Mouse (Mus musculus): ENCODE results near the gene Paqr8.

Gene Paqr8

GRCm38 (mm10) chr1:20890404-20890921, at the start of gene Paqr8:
Gene Paqr8 (plus strand): TSS chr1:20890606.
- peak; percentile 89 to 91 for DNase-seq

- DNase-seq, result no peak
Measured at GRCm38 (mm10) chr1:20856924-20857902, 33.2 kb upstream of the Paqr8 start.

- no peak for DNase-seq
Measured at GRCm38 (mm10) chr1:20860775-20861174, 29.6 kb upstream of the Paqr8 start.

GRCm38 (mm10) chr1:20861865-20862264, 28.5 kb upstream of the Paqr8 start:
- DNase-seq, result no peak

GRCm38 (mm10) chr1:20863452-20864172, 26.8 kb upstream of the Paqr8 start:
- DNase-seq, result peak; percentile 56 to 75

- DNase-seq, result no peak
Measured at GRCm38 (mm10) chr1:20867241-20867902, 23.0 kb upstream of the Paqr8 start.

- no peak for DNase-seq
Measured at GRCm38 (mm10) chr1:20868036-20868435, 22.4 kb upstream of the Paqr8 start.

GRCm38 (mm10) chr1:20870887-20871286, 19.5 kb upstream of the Paqr8 start:
- DNase-seq, result peak in 1 of 2 experiments; percentile 8

GRCm38 (mm10) chr1:20872496-20872895, 17.9 kb upstream of the Paqr8 start:
- DNase-seq, result no peak

- no peak for DNase-seq
Measured at GRCm38 (mm10) chr1:20874061-20874460, 16.3 kb upstream of the Paqr8 start.

- DNase-seq, result no peak
Measured at GRCm38 (mm10) chr1:20877355-20877754, 13.1 kb upstream of the Paqr8 start.

GRCm38 (mm10) chr1:20879361-20879760, 11.0 kb upstream of the Paqr8 start:
- peak; percentile 68 to 77 for DNase-seq

- no peak for DNase-seq
Measured at GRCm38 (mm10) chr1:20883079-20883478, 7.3 kb upstream of the Paqr8 start.

- DNase-seq, result no peak
Measured at GRCm38 (mm10) chr1:20889677-20890403, 566 bp upstream of the Paqr8 start.

GRCm38 (mm10) chr1:20890941-20891399, 564 bp downstream of the Paqr8 start:
- DNase-seq, result peak; percentile 82 to 86

- DNase-seq, result no peak
Measured at GRCm38 (mm10) chr1:20893059-20893458, 2.7 kb downstream of the Paqr8 start.

- DNase-seq, result no peak
Measured at GRCm38 (mm10) chr1:20898391-20898790, 8.0 kb downstream of the Paqr8 start.

- DNase-seq, result no peak
Measured at GRCm38 (mm10) chr1:20900336-20900735, 9.9 kb downstream of the Paqr8 start.

GRCm38 (mm10) chr1:20905501-20906127, 15.2 kb downstream of the Paqr8 start:
- DNase-seq, result no peak

GRCm38 (mm10) chr1:20906128-20906515, 15.7 kb downstream of the Paqr8 start:
- no peak for DNase-seq

- DNase-seq, result no peak
Measured at GRCm38 (mm10) chr1:20908541-20908940, 18.1 kb downstream of the Paqr8 start.

- no peak for DNase-seq
Measured at GRCm38 (mm10) chr1:20912115-20912514, 21.7 kb downstream of the Paqr8 start.

Measured in lung, adult 18-20 months (tissue).